ENCODE assay signal across 13 mouse cellular contexts in the genomic region with DNA sequence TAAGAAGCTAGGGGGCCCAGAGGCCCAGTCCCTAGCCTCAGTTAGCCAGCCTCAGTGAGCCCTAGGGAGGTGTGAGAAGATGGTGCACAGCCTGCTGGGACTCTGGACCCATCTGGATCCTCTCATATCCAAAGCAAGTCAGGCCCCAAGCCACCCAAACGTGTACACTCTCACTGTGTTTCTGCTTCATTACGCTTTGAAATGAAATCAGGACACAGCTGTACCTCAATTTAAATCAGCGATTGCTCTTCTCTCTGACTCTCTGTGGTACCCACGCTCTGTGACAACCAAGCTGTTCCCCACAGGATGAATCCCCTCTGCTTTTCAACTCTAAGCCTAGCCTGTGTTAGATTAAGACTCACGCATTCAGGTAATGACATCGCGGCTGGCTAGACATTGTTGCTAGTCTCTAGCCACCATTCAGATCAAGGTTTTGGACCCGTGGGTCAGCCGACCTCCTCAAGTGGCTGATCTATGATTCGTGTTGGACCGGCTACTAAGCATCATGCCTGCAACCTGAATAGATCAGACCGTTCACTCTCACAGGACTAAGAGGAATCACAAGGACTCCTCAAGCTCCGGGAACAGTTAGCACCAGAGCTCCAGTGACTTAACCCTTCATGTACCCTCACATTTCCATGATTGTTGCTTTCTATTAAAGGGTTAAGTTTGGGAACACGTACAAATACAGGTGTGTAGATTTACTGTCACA.
A peak's percentile ranks its signal among the peaks of the same experiment; 100 is the strongest.
DNase-seq lines count a peak whose midpoint lies in the region; ATAC-seq and TF ChIP-seq lines count a peak whose summit lies in the region.
"Had no signal": no experiment of that assay in that cellular context is flagged by ENCODE, and none has a peak within 500 bp of the region (broad histone marks: within the 10 kb centered on the region; RNA-seq: fewer than 3 reads in every experiment).

No protein-coding gene starts in this region.

- peak; percentile 13 to 69 for DNase-seq in layer of hippocampus, adult 18-20 months (ENCODE audit: low spot score in 2 of 2)
- DNase-seq in layer of hippocampus, postnatal 10 days (ENCODE audit: low spot score in 2 of 2): no peak
- peak; percentile 33 to 47 for DNase-seq in layer of hippocampus, adult 8-10 months (ENCODE audit: low spot score in 2 of 2)
- DNase-seq in midbrain, embryonic 14.5 days: peak; percentile 26
- no peak for DNase-seq in cerebellum, adult 8-10 months
- no peak for DNase-seq in left cerebral cortex, adult 2 months (ENCODE audit: extremely low spot score in 1 of 2, low spot score in 2 of 2)
- DNase-seq in adrenal gland, postnatal 10 days: no peak
- DNase-seq: adrenal gland, postnatal 14 days; cerebellum, adult 9-10 months; kidney, adult 9 months had no signal

- no peaks in the 10 kb centered on the region for H3K27me3 ChIP-seq in hindbrain, embryonic 12.5 days
- no peaks in the 10 kb centered on the region for H3K27me3 ChIP-seq in midbrain, embryonic 14.5 days (ENCODE audit: control insufficient read depth, insufficient read depth, low read length)
- H3K27me3 ChIP-seq: embryonic facial prominence, embryonic 12.5 days; liver, embryonic 15.5 days had no signal

- no peak for TF ChIP-seq CTCF in left cerebral cortex, adult 2 months (IDR thresholded peaks at IDR 0.05)

- H3K4me2 ChIP-seq in hindbrain, embryonic 12.5 days (replicated peaks): no peak overlapping the region
- H3K4me2 ChIP-seq in midbrain, embryonic 14.5 days (ENCODE audit: low read length): no peak overlapping the region
- H3K4me2 ChIP-seq: embryonic facial prominence, embryonic 12.5 days; liver, embryonic 15.5 days had no signal

- 68% methylated on average over 14 of the region's 14 CpGs for WGBS in hindbrain, embryonic 12.5 days
- WGBS in midbrain, embryonic 14.5 days: 56% methylated on average over 14 of the region's 14 CpGs

- intact Hi-C loops in left cerebral cortex, adult 2 months (cut with DNase I): no loop called here

- H3K36me3 ChIP-seq in hindbrain, embryonic 12.5 days: no peaks in the 10 kb centered on the region
- H3K36me3 ChIP-seq in midbrain, embryonic 14.5 days (ENCODE audit: control insufficient read depth, insufficient read depth, low read length): no peaks in the 10 kb centered on the region
- H3K36me3 ChIP-seq: liver, embryonic 15.5 days had no signal

- no peak overlapping the region for H3K4me3 ChIP-seq in hindbrain, embryonic 12.5 days
- H3K4me3 ChIP-seq in midbrain, embryonic 14.5 days (replicated peaks; ENCODE audit: low read depth, low read length): no peak overlapping the region
- H3K4me3 ChIP-seq in left cerebral cortex, adult 2 months: no peak overlapping the region
- H3K4me3 ChIP-seq: embryonic facial prominence, embryonic 12.5 days; liver, embryonic 15.5 days had no signal

- ATAC-seq in hindbrain, embryonic 12.5 days (ENCODE audit: low FRiP score): peak; percentile 82
- peak; percentile 43; the same call in 1 of the 2 replicates for ATAC-seq in midbrain, embryonic 14.5 days (ENCODE audit: low FRiP score, low TSS enrichment)

- H3K27ac ChIP-seq in hindbrain, embryonic 12.5 days: no peak overlapping the region
- H3K27ac ChIP-seq in midbrain, embryonic 14.5 days (replicated peaks; ENCODE audit: low read depth, low read length): peak overlapping the region; percentile 0; the same call in 1 of the 2 replicates
- H3K27ac ChIP-seq in left cerebral cortex, adult 2 months: no peak overlapping the region
- H3K27ac ChIP-seq: embryonic facial prominence, embryonic 12.5 days; liver, embryonic 15.5 days had no signal

- H3K9me3 ChIP-seq in hindbrain, embryonic 12.5 days (replicated peaks): no peaks in the 10 kb centered on the region
- no peaks in the 10 kb centered on the region for H3K9me3 ChIP-seq in midbrain, embryonic 14.5 days (ENCODE audit: control insufficient read depth, low read length)
- H3K9me3 ChIP-seq: embryonic facial prominence, embryonic 12.5 days; liver, embryonic 15.5 days had no signal

- no peak overlapping the region for H3K9ac ChIP-seq in hindbrain, embryonic 12.5 days
- H3K9ac ChIP-seq in midbrain, embryonic 14.5 days (replicated peaks; ENCODE audit: low read length): no peak overlapping the region
- H3K9ac ChIP-seq: embryonic facial prominence, embryonic 12.5 days; liver, embryonic 15.5 days had no signal

- 0 out of 2 replicates have a peak, but pooled peaks cover 2% of the 10 kb centered on the region for H3K4me1 ChIP-seq in hindbrain, embryonic 12.5 days
- no peaks in the 10 kb centered on the region for H3K4me1 ChIP-seq in midbrain, embryonic 14.5 days (ENCODE audit: control insufficient read depth, insufficient read depth, low read length)
- H3K4me1 ChIP-seq: embryonic facial prominence, embryonic 12.5 days; liver, embryonic 15.5 days had no signal

Comparison
In these comparisons a context has a peak if more than half of its experiments do, and no peak if none do; other contexts are left out.
1. DNase-seq: peak in layer of hippocampus, adult 18-20 months (2 of 2), layer of hippocampus, adult 8-10 months (2 of 2) and midbrain, embryonic 14.5 days (single experiment); none in layer of hippocampus, postnatal 10 days (0 of 2), cerebellum, adult 8-10 months (single experiment), left cerebral cortex, adult 2 months (0 of 2) and adrenal gland, postnatal 10 days (single experiment).